Mouse (Mus musculus): ENCODE data around the gene Prc1. TPM values are rescaled to one million over a fixed set of nuclear protein-coding genes. Genes with fewer than 3 reads are reported as not detected.

Prc1 gene
- polyA plus RNA-seq, 1 experiment from 2014 or later, result 180 TPM

DNA sequence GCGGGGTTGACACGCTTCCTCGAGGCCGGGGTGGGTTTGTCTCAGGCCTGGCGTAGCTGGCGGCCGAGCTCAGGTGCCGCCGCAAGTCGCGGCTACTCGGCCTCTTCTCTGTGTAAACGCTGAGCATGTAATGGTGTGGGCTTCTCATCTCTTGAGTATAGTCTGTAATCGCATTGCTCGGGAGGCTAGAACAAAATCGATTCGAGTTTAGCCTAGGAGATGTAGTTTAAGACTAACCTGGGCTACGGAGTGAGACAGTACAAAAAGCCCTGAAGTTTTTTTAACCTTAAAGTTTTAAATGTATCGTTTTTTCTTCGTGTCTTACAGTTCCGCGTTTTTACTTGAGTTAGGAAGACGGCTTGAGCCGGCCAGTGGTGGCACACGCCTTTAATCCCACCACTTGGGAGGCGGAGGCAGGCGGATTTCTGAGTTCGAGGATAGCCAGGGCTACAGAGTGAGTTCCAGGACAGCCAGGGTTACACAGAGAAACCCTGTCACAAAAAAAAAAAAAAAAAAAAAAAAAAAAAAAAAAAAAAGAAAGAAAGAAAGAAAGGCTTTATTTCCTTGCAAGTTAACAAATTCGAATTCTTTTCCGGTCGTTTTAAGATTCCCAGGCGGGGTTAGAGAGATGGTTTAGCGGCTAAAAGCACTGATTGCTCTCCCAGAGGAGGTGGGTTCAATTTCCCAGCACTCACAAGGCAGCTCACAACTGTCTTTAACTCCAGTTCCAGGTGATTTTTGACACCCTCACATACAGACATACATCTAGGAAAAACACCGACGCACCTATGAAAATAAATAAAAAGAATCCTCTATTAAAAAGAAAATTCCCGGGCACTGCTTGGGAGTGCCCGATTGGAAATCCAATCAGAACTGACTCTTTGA is 756 bp downstream of the Prc1 start:
- H3K27me3 ChIP-seq, result no peaks in the 10 kb centered on the region
- no peaks in the 10 kb centered on the region for H3K9me3 ChIP-seq
- peak; percentile 60; the same call in 1 of the 2 replicates for ATAC-seq (ENCODE audit: low FRiP score, low read depth)
- H3K4me1 ChIP-seq, result peaks cover 24% of the 10 kb centered on the region
- WGBS, result 9% methylated on average over 37 of the region's 37 CpGs
- H3K27ac ChIP-seq (replicated peaks), result peak overlapping the region; percentile 69
- H3K4me2 ChIP-seq (replicated peaks), result peak overlapping the region; percentile 86
- H3K36me3 ChIP-seq, result peaks cover 20% of the 10 kb centered on the region
- H3K9ac ChIP-seq (replicated peaks), result peak overlapping the region; percentile 71
- H3K4me3 ChIP-seq, result peak overlapping the region; percentile 84

DNA sequence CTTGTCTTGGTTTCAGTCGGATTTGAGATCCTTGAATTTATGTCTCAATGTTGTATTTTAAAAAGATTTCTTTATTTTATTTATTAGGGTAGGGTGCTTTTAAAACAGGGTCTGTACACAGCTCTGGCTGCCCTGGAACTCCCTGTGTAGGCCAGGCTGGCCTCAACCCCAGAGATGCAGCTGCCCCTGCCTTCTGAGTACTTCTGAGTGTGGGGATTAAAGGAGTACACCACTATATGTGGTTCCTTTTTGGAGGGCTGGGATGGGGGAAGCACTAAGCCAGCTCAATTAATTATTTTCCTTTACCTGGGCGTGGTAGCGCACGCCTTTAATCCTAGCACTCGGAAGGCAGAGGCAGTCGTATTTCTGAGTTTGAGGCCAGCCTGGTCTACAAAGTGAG is 2.2 kb downstream of the Prc1 start:
- peak overlapping the region; percentile 86 for H3K4me2 ChIP-seq (replicated peaks)
- no peak overlapping the region for H3K27ac ChIP-seq (replicated peaks)
- peaks cover 21% of the 10 kb centered on the region for H3K36me3 ChIP-seq
- 87% methylated on average over 6 of the region's 6 CpGs for WGBS
- H3K4me3 ChIP-seq, result peak overlapping the region; percentile 84; the same call in 1 of the 2 replicates
- ATAC-seq (ENCODE audit: low FRiP score, low read depth), result no peak
- no peaks in the 10 kb centered on the region for H3K27me3 ChIP-seq
- no peaks in the 10 kb centered on the region for H3K9me3 ChIP-seq
- no peak overlapping the region for H3K9ac ChIP-seq (replicated peaks)
- peaks cover 24% of the 10 kb centered on the region for H3K4me1 ChIP-seq

DNA sequence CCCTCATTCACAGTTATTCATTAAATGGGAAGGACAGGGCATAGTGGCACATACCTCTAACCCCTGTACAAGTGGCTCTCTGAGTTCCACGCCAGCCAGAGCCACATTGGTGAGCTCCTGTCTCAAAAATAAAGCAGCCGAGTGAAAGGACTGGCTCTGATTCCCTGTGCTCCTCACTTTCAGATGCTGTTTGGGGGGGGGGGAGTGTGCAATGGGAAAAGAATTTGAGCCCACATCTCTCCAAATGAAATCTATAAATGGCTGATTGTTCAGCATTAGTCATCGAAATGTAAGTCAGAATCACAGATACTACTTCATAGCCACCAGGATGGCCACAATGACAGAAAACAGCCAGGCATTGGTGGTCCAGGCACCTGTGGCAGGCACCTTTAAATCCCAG is 2.8 kb downstream of the Prc1 start:
- 73% methylated on average over 3 of the region's 3 CpGs for WGBS
- Histone ChIP-seq H3K36me3 (peaks cover 27% of the 10 kb centered on the region), H3K27ac (replicated peaks) (no peak overlapping the region), H3K9ac (replicated peaks) (0 out of 2 replicates have a peak overlapping the region, but pooled peaks have one; percentile 28), H3K27me3 (no peaks in the 10 kb centered on the region), H3K4me3 (0 out of 2 replicates have a peak overlapping the region, but pooled peaks have one; percentile 2), H3K9me3 (no peaks in the 10 kb centered on the region), H3K4me2 (replicated peaks) (0 out of 2 replicates have a peak overlapping the region, but pooled peaks have one; percentile 4), H3K4me1 (peaks cover 24% of the 10 kb centered on the region)
- ATAC-seq (ENCODE audit: low FRiP score, low read depth), result no peak

DNA sequence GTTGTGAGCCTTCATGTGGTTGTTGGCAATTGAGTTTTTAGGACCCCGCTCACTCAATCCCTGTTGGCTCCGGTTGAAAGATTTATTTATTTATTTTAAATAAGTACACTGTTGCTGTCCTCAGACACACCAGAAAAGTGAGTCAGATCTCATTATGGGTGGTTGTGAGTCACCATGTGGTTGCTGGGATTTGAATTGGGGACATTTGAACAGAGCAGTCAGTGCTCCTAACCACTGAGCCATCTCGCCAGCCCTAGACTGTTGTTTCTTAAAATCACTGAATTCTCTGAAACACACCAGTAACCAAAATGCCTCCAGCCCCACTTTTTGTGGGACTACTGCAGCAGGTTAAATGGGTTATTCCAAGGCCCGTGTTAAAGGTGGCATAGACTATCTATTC is 4.5 kb downstream of the Prc1 start:
- no peaks in the 10 kb centered on the region for H3K9me3 ChIP-seq
- no peak overlapping the region for H3K4me2 ChIP-seq (replicated peaks)
- no peak overlapping the region for H3K4me3 ChIP-seq
- peaks cover 40% of the 10 kb centered on the region for H3K36me3 ChIP-seq
- ATAC-seq (ENCODE audit: low FRiP score, low read depth), result no peak
- WGBS, result 96% methylated on average over 4 of the region's 4 CpGs
- H3K9ac ChIP-seq (replicated peaks), result no peak overlapping the region
- H3K4me1 ChIP-seq, result peaks cover 24% of the 10 kb centered on the region
- H3K27me3 ChIP-seq, result no peaks in the 10 kb centered on the region
- H3K27ac ChIP-seq (replicated peaks), result no peak overlapping the region

DNA sequence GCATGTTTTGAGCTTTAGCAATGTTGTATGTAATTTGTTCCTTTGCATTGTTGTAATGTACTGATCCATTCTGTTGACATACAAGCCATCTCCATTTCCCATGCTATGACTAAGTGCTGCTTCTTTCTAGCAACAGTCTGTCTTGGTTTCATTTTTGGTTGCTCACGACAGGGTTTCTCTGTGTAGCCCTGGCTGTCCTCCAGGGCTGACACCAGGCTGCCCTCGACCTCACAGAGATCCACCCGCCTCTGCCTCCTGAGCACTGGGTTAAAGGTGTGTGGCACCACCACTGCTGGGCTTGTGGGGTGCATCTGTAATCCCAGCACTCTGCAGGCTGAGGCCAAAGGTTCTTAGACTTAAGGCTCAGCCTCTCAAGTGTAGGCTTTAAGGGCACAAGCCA is 5.3 kb downstream of the Prc1 start:
- H3K36me3 ChIP-seq, result peaks cover 48% of the 10 kb centered on the region
- no peak for ATAC-seq (ENCODE audit: low FRiP score, low read depth)
- H3K27me3 ChIP-seq, result no peaks in the 10 kb centered on the region

DNA sequence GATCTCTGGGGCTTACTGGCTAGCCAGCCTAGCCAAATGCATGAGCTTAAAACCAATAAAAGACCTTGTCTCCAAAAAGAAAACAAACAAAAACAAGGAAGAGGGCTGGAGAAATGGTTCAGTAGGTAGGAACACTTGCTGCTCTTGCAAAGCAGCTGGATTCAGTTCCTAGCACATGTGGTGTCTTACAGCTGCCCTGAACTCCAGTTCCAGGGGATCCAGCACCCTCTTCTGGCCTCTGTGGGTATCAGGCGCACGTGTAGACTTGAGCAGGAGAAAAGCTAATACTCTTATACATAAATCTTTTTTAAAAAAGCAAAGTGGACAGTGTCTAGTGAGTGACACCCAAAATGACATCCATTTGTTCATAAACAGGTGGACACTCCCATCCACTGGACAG is 7.3 kb downstream of the Prc1 start:
- H3K4me1 ChIP-seq, result peaks cover 17% of the 10 kb centered on the region
- no peaks in the 10 kb centered on the region for H3K9me3 ChIP-seq
- ATAC-seq (ENCODE audit: low FRiP score, low read depth), result no peak
- no peaks in the 10 kb centered on the region for H3K27me3 ChIP-seq
- 87% methylated on average over 2 of the region's 2 CpGs for WGBS
- no peak overlapping the region for H3K27ac ChIP-seq (replicated peaks)
- no peak overlapping the region for H3K9ac ChIP-seq (replicated peaks)
- H3K4me3 ChIP-seq, result no peak overlapping the region
- peaks cover 66% of the 10 kb centered on the region for H3K36me3 ChIP-seq
- H3K4me2 ChIP-seq (replicated peaks), result no peak overlapping the region

More for the DNA sequence above, 5.3 kb downstream of the Prc1 start:
- Histone ChIP-seq H3K9me3 (no peaks in the 10 kb centered on the region), H3K4me1 (peaks cover 24% of the 10 kb centered on the region), H3K4me2 (replicated peaks) (no peak overlapping the region), H3K9ac (replicated peaks) (no peak overlapping the region), H3K4me3 (no peak overlapping the region), H3K27ac (replicated peaks) (no peak overlapping the region)
- 98% methylated on average over 3 of the region's 3 CpGs for WGBS

DNA sequence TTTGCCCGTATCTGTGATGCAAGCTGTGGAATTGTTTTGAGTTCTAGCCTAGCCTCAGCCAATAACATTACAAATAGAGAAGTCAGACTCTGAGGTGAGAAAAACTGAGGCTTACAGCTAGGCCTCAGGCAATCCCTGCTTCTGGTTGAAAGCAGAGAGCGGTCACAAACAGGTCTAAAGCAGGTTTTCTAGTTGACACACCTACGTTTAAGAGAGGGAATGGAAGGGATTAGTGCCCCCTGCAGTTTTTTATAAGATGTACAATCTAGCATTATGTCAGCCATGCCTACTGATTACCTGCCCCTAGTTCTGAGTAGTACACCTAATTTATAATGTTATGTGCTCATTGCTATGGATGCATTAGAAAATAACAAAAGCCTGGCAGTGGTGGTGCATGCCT is 13.5 kb downstream of the Prc1 start:
- H3K36me3 ChIP-seq, result peaks cover 94% of the 10 kb centered on the region

DNA sequence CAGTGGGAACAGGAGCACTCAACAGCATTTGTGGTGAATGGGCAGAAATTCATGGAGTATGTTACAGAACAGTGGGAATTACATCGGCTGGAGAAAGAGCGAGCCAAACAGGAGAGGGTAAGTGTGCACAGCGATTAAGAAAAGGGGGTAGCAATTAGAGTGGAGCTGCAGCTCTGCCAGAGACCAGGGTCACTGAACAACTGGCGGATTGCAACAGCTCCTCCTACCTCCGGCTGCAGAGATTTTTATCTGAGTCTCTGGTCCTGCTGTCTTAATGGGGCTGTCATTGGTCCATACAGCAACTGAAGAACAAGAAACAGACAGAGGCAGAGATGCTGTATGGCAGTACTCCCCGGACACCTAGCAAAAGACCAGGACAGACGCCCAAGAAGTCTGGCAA is 16.5 kb downstream of the Prc1 start:
- H3K36me3 ChIP-seq, result peaks cover 93% of the 10 kb centered on the region
- WGBS, result 87% methylated on average over 7 of the region's 7 CpGs
- no peak overlapping the region for H3K9ac ChIP-seq (replicated peaks)
- no peak overlapping the region for H3K27ac ChIP-seq (replicated peaks)
- no peak overlapping the region for H3K4me3 ChIP-seq
- ATAC-seq (ENCODE audit: low FRiP score, low read depth), result no peak
- no peaks in the 10 kb centered on the region for H3K9me3 ChIP-seq
- H3K4me1 ChIP-seq, result no peaks in the 10 kb centered on the region
- H3K4me2 ChIP-seq (replicated peaks), result no peak overlapping the region
- no peaks in the 10 kb centered on the region for H3K27me3 ChIP-seq

More for the DNA sequence above, 13.5 kb downstream of the Prc1 start:
- no peaks in the 10 kb centered on the region for H3K4me1 ChIP-seq
- no peaks in the 10 kb centered on the region for H3K27me3 ChIP-seq
- no peak overlapping the region for H3K9ac ChIP-seq (replicated peaks)
- no peak for ATAC-seq (ENCODE audit: low FRiP score, low read depth)
- H3K4me2 ChIP-seq (replicated peaks), result no peak overlapping the region
- no peaks in the 10 kb centered on the region for H3K9me3 ChIP-seq
- no peak overlapping the region for H3K27ac ChIP-seq (replicated peaks)
- no peak overlapping the region for H3K4me3 ChIP-seq
- WGBS, result 87% methylated on average over 3 of the region's 3 CpGs

DNA sequence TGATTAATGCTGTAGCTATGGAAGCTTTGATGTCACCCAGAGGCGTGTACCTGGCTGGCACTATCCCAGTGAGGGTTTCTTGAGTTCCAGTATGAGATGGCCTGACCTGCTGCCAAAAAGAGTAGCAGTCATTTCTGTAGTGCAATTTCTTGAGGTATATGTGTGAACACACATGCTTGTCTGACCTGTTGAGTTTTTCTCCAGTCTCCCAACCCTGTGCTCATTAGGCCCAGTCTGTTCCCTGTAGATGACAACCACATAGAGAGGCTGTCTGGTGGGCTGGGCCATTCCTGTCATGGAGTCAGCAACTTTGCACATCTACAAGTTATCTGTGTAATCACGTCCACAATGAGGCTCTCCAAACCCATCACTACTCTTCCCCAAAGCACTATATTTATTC is 21.5 kb downstream of the Prc1 start:
- no peaks in the 10 kb centered on the region for H3K27me3 ChIP-seq
- WGBS, result 91% methylated on average over 2 of the region's 2 CpGs
- H3K4me2 ChIP-seq (replicated peaks), result no peak overlapping the region
- ATAC-seq (ENCODE audit: low FRiP score, low read depth), result no peak
- H3K4me3 ChIP-seq, result no peak overlapping the region
- H3K9me3 ChIP-seq, result no peaks in the 10 kb centered on the region
- H3K36me3 ChIP-seq, result peaks cover 78% of the 10 kb centered on the region
- H3K27ac ChIP-seq (replicated peaks), result no peak overlapping the region
- H3K9ac ChIP-seq (replicated peaks), result no peak overlapping the region
- H3K4me1 ChIP-seq, result no peaks in the 10 kb centered on the region

DNA sequence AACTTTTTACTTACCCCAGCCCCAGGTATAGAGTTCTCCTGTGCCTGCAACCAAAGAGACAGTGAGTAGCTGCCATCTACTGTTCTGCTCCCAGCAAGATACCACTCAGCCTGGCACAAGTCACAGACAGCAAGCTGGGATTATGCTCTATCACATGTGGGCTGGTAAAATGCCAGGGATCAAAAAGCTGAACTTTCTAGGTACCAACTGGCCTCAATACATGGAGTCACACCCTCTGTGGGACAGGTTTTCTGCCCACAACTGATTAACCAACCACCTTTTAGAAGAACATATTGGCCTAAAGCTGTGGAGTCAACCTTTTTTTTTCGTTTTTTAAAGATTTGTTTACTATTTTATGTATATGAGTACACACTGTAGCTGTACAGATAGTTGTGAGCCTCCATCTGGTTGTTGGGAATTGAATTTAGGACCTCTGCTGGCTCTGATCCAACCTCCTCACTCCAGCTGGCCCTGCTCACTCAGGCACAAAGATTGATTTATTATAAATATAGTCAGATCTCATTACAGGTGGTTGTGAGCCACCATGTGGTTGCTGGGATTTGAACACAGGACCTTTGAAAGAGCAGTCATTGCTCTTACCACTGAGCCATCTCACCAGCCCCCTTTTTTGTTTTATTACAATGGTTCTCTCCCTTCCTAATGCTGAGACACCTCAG is 23.3 kb downstream of the Prc1 start:
- Histone ChIP-seq H3K4me2 (replicated peaks) (no peak overlapping the region), H3K27ac (replicated peaks) (no peak overlapping the region), H3K36me3 (peaks cover 71% of the 10 kb centered on the region), H3K9ac (replicated peaks) (no peak overlapping the region), H3K4me3 (no peak overlapping the region), H3K9me3 (no peaks in the 10 kb centered on the region), H3K27me3 (no peaks in the 10 kb centered on the region), H3K4me1 (peaks cover 6% of the 10 kb centered on the region; the same call in 1 of the 2 replicates)
- ATAC-seq (ENCODE audit: low FRiP score, low read depth), result no peak
- WGBS, result 74% methylated on average over 1 of the region's 1 CpGs

DNA sequence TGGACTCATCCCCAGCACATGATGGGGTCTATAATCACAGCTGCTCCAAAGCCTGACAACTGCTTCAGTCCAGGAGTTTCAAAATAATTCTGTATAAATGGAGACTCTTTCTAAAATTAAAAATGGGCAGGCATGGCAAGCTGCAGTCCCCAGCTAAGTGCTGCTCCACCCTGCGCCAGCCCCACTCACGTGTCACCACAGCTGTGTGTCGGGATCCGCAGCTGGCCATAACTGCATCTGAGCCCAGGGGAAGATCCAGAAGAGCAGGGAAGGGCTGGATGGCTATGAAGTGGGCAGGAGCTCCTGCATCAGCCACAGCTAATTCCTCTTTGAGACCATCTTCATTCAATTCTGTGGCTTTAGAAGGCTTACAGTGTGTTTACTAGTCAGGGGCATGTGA is 24.4 kb downstream of the Prc1 start:
- Histone ChIP-seq H3K9ac (replicated peaks) (0 out of 2 replicates have a peak overlapping the region, but pooled peaks have one; percentile 8), H3K4me1 (peaks cover 15% of the 10 kb centered on the region), H3K4me2 (replicated peaks) (no peak overlapping the region), H3K9me3 (no peaks in the 10 kb centered on the region), H3K27me3 (no peaks in the 10 kb centered on the region), H3K27ac (replicated peaks) (no peak overlapping the region), H3K36me3 (peaks cover 60% of the 10 kb centered on the region), H3K4me3 (no peak overlapping the region)
- 99% methylated on average over 4 of the region's 4 CpGs for WGBS
- no peak for ATAC-seq (ENCODE audit: low FRiP score, low read depth)

DNA sequence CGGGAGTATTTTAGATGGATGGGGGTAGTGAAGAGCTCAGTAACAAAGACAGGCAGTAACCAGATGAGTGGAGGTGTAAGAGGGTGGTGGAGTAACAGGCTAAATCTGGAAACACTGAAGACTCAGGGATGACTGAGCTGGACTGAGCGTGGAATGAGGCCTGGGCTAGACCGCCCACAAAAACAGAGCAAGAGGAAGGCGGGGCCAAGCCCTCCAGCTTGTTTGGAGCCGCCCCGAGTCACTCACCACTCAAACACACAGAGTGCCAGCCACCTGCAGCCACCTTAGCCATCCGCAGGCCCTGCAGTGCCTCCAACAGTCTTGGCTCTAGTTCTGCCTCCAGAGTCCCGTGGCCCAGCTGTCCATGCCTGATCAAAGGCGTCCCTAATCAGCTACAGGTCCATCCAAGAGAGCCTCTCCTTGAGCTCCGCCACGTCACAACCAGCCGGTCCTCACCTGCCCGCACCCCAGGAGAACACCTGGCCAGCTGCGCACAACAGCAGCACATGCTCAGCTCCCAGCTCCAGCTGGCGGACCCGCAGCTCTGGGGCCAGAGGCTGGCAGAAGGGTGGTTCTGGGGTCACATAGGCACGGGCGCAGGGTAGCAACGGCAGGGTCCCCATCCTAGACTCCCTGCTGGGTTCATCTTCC is 25.7 kb downstream of the Prc1 start:
- Histone ChIP-seq H3K4me1 (peaks cover 15% of the 10 kb centered on the region), H3K27ac (replicated peaks) (no peak overlapping the region), H3K27me3 (no peaks in the 10 kb centered on the region), H3K9me3 (no peaks in the 10 kb centered on the region), H3K9ac (replicated peaks) (no peak overlapping the region), H3K4me3 (no peak overlapping the region), H3K36me3 (peaks cover 48% of the 10 kb centered on the region), H3K4me2 (replicated peaks) (no peak overlapping the region)
- WGBS, result 85% methylated on average over 19 of the region's 19 CpGs
- ATAC-seq (ENCODE audit: low FRiP score, low read depth), result no peak

Measured in midbrain, embryonic 12.5 days (tissue).